Mouse (Mus musculus) ovary, postnatal 10 days (tissue): ENCODE measurements around the gene Hnrnpul1.
"Not testable (repeated sequence)": the region's sequence is repeated elsewhere in the genome, so short reads cannot be mapped to it uniquely, and the experiment has no call there.

Source experiments
- DNase-seq: peaks from one replicate; pipeline ENCODE4 v3.0.0; 2022; ENCODE audit warnings: low spot score

The Hnrnpul1 gene

GRCm38 (mm10) chr7:25754738-25755467 is at the start of gene Hnrnpul1:
Gene Hnrnpul1, minus strand, starts transcription at chr7:25754757.
- peak; percentile 100 for DNase-seq

- no peak for DNase-seq
Measured at GRCm38 (mm10) chr7:25803460-25803859, 48.9 kb upstream of the Hnrnpul1 start.

- peak; percentile 64 for DNase-seq
Measured at GRCm38 (mm10) chr7:25802241-25803125, 47.9 kb upstream of the Hnrnpul1 start.

- DNase-seq, result no peak
Measured at GRCm38 (mm10) chr7:25801031-25801430, 46.5 kb upstream of the Hnrnpul1 start.

- DNase-seq, result no peak
Measured at GRCm38 (mm10) chr7:25799369-25799768, 44.8 kb upstream of the Hnrnpul1 start.

GRCm38 (mm10) chr7:25798540-25798939 is 44.0 kb upstream of the Hnrnpul1 start:
- no peak for DNase-seq

- DNase-seq, result no peak
Measured at GRCm38 (mm10) chr7:25794775-25795174, 40.2 kb upstream of the Hnrnpul1 start.

- DNase-seq, result no peak
Measured at GRCm38 (mm10) chr7:25793679-25794078, 39.1 kb upstream of the Hnrnpul1 start.

- not testable (repeated sequence) for DNase-seq
Measured at GRCm38 (mm10) chr7:25792966-25793365, 38.4 kb upstream of the Hnrnpul1 start.

GRCm38 (mm10) chr7:25790615-25791014 is 36.1 kb upstream of the Hnrnpul1 start:
- DNase-seq, result no peak

GRCm38 (mm10) chr7:25789129-25789440 is 34.5 kb upstream of the Hnrnpul1 start:
- no peak for DNase-seq

- peak; percentile 61 for DNase-seq
Measured at GRCm38 (mm10) chr7:25788220-25789128, 33.9 kb upstream of the Hnrnpul1 start, which contains the start of gene Axl. Gene Axl, minus strand, starts transcription at chr7:25788705.

- no peak for DNase-seq
Measured at GRCm38 (mm10) chr7:25787456-25788219, 33.1 kb upstream of the Hnrnpul1 start.

- no peak for DNase-seq
Measured at GRCm38 (mm10) chr7:25786974-25787373, 32.4 kb upstream of the Hnrnpul1 start.

- no peak for DNase-seq
Measured at GRCm38 (mm10) chr7:25785752-25786151, 31.2 kb upstream of the Hnrnpul1 start.

- no peak for DNase-seq
Measured at GRCm38 (mm10) chr7:25784808-25785207, 30.3 kb upstream of the Hnrnpul1 start.

- DNase-seq, result no peak
Measured at GRCm38 (mm10) chr7:25783746-25784145, 29.2 kb upstream of the Hnrnpul1 start.

GRCm38 (mm10) chr7:25782744-25783143 is 28.2 kb upstream of the Hnrnpul1 start:
- no peak for DNase-seq

- DNase-seq, result no peak
Measured at GRCm38 (mm10) chr7:25781937-25782610, 27.5 kb upstream of the Hnrnpul1 start.

GRCm38 (mm10) chr7:25781321-25781936 is 26.9 kb upstream of the Hnrnpul1 start:
- DNase-seq, result peak; percentile 44
